Mouse (Mus musculus) ES-Bruce4 (cell line): Measurements from ENCODE around the gene Rps6ka2. TPM values are rescaled to one million over a fixed set of nuclear protein-coding genes. Genes with fewer than 3 reads are reported as not detected.
"Not testable (repeated sequence)": the region's sequence is repeated elsewhere in the genome, so short reads cannot be mapped to it uniquely, and the experiment has no call there.

ENCODE experiments used
- H3K27ac ChIP-seq: 2 replicates; pipeline ENCODE4 v1.5.1; 2012; ENCODE audit warnings: low read length, inconsistent platforms; ENCODE audit not compliant: insufficient read depth
- H3K27me3 ChIP-seq: 2 replicates; pipeline ENCODE4 v1.6.1; 2012; ENCODE audit warnings: mild to moderate bottlenecking, low read length, inconsistent platforms; ENCODE audit not compliant: control insufficient read depth, poor library complexity, insufficient read depth, severe bottlenecking
- H3K36me3 ChIP-seq: 2 replicates; pipeline ENCODE4 v1.6.1; 2012; ENCODE audit warnings: inconsistent platforms, mild to moderate bottlenecking, low read length, moderate library complexity; ENCODE audit not compliant: control insufficient read depth, poor library complexity, insufficient read depth, severe bottlenecking
- H3K4me1 ChIP-seq: one replicate; pipeline ENCODE4 v1.8.1; 2011; ENCODE audit warnings: low read length; ENCODE audit not compliant: control insufficient read depth, insufficient read depth
- H3K4me3 ChIP-seq: 2 replicates; pipeline ENCODE4 v1.5.1; 2011; ENCODE audit warnings: low read depth, mild to moderate bottlenecking, low read length
- H3K9ac ChIP-seq: 2 replicates; pipeline ENCODE4 v1.6.1; 2012; ENCODE audit warnings: low read depth, mild to moderate bottlenecking, inconsistent platforms; ENCODE audit not compliant: poor library complexity, severe bottlenecking
- H3K9me3 ChIP-seq: replicated peaks from 2 replicates; pipeline ENCODE4 v1.6.1; 2012; ENCODE audit warnings: mild to moderate bottlenecking, low read length, inconsistent platforms; ENCODE audit not compliant: control insufficient read depth, poor library complexity, insufficient read depth, severe bottlenecking
- CTCF ChIP-seq: IDR thresholded peaks from one replicate; pipeline ENCODE4 v1.8.1; 2011; ENCODE audit warnings: low read depth, low read length
- EP300 ChIP-seq: IDR thresholded peaks from 2 replicates; pipeline ENCODE4 v1.6.1; 2011; ENCODE audit warnings: low read depth, low read length; ENCODE audit not compliant: insufficient read depth
- POLR2A ChIP-seq: IDR thresholded peaks from one replicate; pipeline ENCODE4 v1.8.1; 2011; ENCODE audit warnings: low read length; ENCODE audit not compliant: insufficient read depth
- polyA plus RNA-seq: library from polyadenylated mRNA; stranded (reverse); fragments of >200 nt; gene quantifications from 2 replicates; pipeline ENCODE4 v1.2.4, GENCODE M21; 2011; ENCODE audit warnings: low read depth; ENCODE audit not compliant: missing spikeins, insufficient read depth, insufficient read length

Gene Rps6ka2
- polyA plus RNA-seq: 22.1 and 26.6 TPM in 2 replicates

DNA sequence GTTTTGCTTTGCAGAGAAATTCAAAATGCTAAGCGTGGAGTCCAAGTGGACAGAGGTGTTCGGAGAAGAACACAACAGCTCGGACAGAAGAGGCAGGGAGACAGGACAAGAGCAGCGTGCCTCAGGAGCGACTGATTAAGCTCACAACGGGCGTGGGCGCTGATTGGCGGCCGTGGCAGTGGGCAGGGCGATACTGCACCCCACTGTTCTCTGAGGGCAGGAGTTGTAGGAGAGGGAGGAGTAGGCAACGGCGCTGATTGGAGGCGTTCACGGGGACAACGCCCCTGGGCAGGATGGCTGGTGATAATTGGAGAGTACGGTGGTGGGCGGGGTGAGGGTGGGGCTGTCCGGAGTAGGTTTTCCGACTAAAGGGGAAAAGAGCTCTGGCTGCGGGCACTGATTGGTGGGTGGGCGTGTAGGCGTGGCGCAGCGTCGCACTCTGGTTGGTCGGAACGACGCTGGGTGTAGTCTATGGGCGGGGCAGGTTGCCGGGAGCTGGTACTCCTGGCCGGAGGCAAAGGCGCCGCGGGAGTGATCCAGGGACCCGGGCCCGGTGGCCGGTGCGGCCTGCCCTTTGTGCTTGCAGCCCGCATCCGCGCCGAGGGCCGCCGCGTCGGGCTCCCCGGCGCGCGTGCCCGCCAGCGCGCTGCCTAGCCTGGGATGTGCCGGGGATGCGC is at the start of gene Rps6ka2:
Gene Rps6ka2 (plus strand): TSS at position 489 of the 677 bp plus-strand sequence.
- Histone ChIP-seq H3K4me3 (peak within 1 kb of the TSS; percentile 82), H3K4me1 (no peaks in the 10 kb centered on the region)

DNA sequence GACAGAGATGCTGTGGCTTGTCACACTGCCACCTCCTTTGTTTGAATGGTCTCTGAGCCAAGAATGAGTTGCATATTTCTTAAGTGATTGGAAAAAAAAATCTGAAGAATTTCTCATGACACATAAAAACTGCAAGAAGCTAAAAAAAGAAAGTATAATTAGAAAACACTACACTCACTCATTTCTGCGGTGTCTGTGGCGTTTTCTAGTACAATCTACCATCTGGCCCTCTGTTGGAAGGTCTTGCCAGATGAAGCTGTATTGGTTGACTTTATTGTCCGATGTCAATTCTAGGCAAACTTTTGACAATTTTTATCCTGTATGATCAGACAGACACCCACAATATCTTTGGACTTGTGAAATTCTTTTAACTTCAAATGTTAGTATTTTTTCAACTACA is 49.1 kb upstream of the Rps6ka2 start:
- H3K27ac ChIP-seq, H3K36me3 ChIP-seq, H3K27me3 ChIP-seq, H3K9me3 ChIP-seq, H3K4me1 ChIP-seq, H3K4me3 ChIP-seq, H3K9ac ChIP-seq: not testable (repeated sequence)

More for the DNA sequence above, at the start of gene Rps6ka2:
- TF ChIP-seq CTCF (no peak), POLR2A (peak; percentile 91), EP300 (no peak)
- Histone ChIP-seq H3K36me3 (no peaks in the 10 kb centered on the region), H3K9ac (peak within 1 kb of the TSS; percentile 53), H3K27ac (peak within 1 kb of the TSS; percentile 20; the same call in 1 of the 2 replicates), H3K9me3 (no peaks in the 10 kb centered on the region), H3K27me3 (no peaks in the 10 kb centered on the region)

DNA sequence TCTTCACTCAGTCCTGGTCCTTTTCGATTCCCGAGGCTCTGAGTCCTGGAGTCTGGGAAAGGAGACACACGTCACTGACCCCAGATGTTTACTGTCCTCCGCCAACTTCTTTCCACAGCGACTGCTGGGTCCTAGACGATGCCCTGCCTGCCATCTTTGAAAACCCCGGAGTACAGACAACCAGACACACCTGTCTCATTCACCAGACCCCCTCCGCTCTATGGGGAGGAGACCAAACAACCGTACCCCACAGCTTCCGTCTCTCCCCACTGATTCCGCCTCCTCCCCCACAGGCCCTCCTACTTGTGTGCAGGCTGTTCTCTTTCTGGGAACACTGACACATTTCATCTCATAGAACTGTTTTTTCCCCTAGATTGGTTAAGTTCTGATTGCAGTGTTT is 47.4 kb upstream of the Rps6ka2 start:
- not testable (repeated sequence) for H3K27ac ChIP-seq, H3K9ac ChIP-seq, H3K9me3 ChIP-seq, H3K4me3 ChIP-seq, H3K36me3 ChIP-seq, H3K4me1 ChIP-seq, H3K27me3 ChIP-seq

DNA sequence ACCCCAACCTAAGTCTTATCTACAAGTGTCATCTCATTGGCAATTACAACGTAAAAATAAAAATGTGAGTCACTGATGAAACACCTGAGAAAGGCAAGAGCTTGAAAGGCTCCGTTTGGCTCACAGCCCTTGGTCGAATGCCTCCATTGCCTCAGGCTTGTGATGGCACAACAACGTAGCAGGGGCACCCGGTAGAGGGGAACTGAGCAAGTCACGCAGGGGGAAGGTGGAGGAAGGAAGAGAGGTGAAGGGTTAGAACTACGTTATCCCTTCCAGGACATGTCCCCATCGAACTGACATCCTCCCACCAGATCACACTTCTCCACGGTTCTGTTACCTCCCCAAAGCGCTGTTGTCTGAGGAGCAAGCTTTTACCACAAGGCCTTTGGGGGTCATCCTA is 43.4 kb upstream of the Rps6ka2 start:
- not testable (repeated sequence) for H3K4me1 ChIP-seq, H3K27ac ChIP-seq, H3K9ac ChIP-seq, H3K27me3 ChIP-seq, H3K36me3 ChIP-seq, H3K9me3 ChIP-seq, H3K4me3 ChIP-seq

DNA sequence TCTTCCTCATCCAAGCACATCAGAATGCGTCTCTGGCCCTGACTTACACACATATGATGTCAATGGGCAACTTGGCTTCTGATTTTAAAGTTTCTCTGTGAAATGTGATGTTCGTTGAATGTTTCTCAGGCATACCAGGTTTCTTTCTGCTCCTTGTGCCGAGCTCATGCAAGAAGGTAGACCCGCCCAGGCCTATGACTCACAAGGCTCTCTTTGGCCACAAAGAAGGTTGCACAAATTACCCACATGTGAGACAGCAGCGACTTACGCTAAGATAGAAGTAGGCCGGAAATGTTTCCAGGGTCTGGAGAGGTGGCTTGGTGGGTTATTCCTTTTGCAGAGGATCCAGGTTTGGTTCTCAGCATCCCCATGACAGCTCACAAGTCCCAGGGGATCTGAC is 35.9 kb upstream of the Rps6ka2 start:
- H3K9me3 ChIP-seq, H3K9ac ChIP-seq, H3K36me3 ChIP-seq, H3K27me3 ChIP-seq, H3K4me3 ChIP-seq, H3K4me1 ChIP-seq, H3K27ac ChIP-seq: not testable (repeated sequence)

GRCm38 (mm10) chr17:7135277-7135676 is 34.6 kb upstream of the Rps6ka2 start:
- not testable (repeated sequence) for H3K4me3 ChIP-seq, H3K27me3 ChIP-seq, H3K9me3 ChIP-seq, H3K9ac ChIP-seq, H3K4me1 ChIP-seq, H3K36me3 ChIP-seq, H3K27ac ChIP-seq

GRCm38 (mm10) chr17:7138186-7138925 is 31.6 kb upstream of the Rps6ka2 start:
- Histone ChIP-seq H3K4me1 (peaks cover 3% of the 10 kb centered on the region), H3K36me3 (no peaks in the 10 kb centered on the region), H3K4me3 (no peak overlapping the region), H3K27me3 (no peaks in the 10 kb centered on the region), H3K27ac (no peak overlapping the region), H3K9me3 (no peaks in the 10 kb centered on the region), H3K9ac (no peak overlapping the region)
- TF ChIP-seq POLR2A (no peak), CTCF (no peak), EP300 (no peak)
